Mouse (Mus musculus) ES-Bruce4 (cell line): ENCODE data around the gene Rtn1.

Experiments used
- CTCF ChIP-seq: IDR thresholded peaks from one replicate; pipeline ENCODE4 v1.8.1; 2011; ENCODE audit warnings: low read depth, low read length
- POLR2A ChIP-seq: IDR thresholded peaks from one replicate; pipeline ENCODE4 v1.8.1; 2011; ENCODE audit warnings: low read length; ENCODE audit not compliant: insufficient read depth

- TF ChIP-seq CTCF, result no peak
- TF ChIP-seq POLR2A, result no peak
Observed at GRCm38 (mm10) chr12:72408111-72408891, 553 bp downstream of the Rtn1 start.
